Mouse (Mus musculus): ENCODE measurements around the gene Med12l.

- TF ChIP-seq MXI1 (IDR thresholded peaks at IDR 0.05; ENCODE audit: low read depth, low read length) (no peak), POLR2A (IDR thresholded peaks at IDR 0.05; ENCODE audit: low read depth, low read length) (no peak), CTCF (conservative IDR thresholded peaks at IDR 0.05 in 1 of 2, IDR thresholded peaks at IDR 0.05 in 1 of 2; ENCODE audit: low read depth in 2 of 2, low read length in 2 of 2) (no peak), ZC3H11A (IDR thresholded peaks at IDR 0.05; ENCODE audit: low read depth, low read length) (no peak), TBP (conservative IDR thresholded peaks at IDR 0.05; ENCODE audit: low read depth, low read length) (no peak), KAT2A (IDR thresholded peaks at IDR 0.05; ENCODE audit: insufficient replicate concordance, low read length) (no peak)
Measured at GRCm38 (mm10) chr3:59125022-59125421, 119.4 kb downstream of the Med12l start.
